Mouse (Mus musculus) CH12.LX (cell line): ENCODE measurements around the gene Ypel4. TPM values are rescaled to one million over a fixed set of nuclear protein-coding genes. Genes with fewer than 3 reads are reported as not detected.
A peak's percentile ranks its signal among the peaks of the same experiment; 100 is the strongest.

ENCODE experiments used
- DNase-seq: peaks from one replicate; pipeline ENCODE4 v3.0.0-alpha.2; 2013; ENCODE audit errors: extremely low read depth
- H3K27ac ChIP-seq: 2 replicates; pipeline ENCODE4 v1.5.1; 2012; ENCODE audit warnings: low read depth, mild to moderate bottlenecking, control low read depth, moderate library complexity; ENCODE audit not compliant: insufficient read depth
- H3K27me3 ChIP-seq: replicated peaks from 2 replicates; pipeline ENCODE3; 2012; ENCODE audit warnings: inconsistent platforms
- H3K36me3 ChIP-seq, 2 experiments: replicated peaks in 1 of 2; 2 replicates each; pipeline versions ENCODE3 to v1.6.1; 2012; ENCODE audit warnings: inconsistent platforms in 1 of 2, low read length in 1 of 2, mild to moderate bottlenecking in 1 of 2, mixed read lengths in 1 of 2, moderate library complexity in 1 of 2; ENCODE audit not compliant: control insufficient read depth in 1 of 2, insufficient read depth in 1 of 2
- H3K4me1 ChIP-seq, 2 experiments: 2 replicates each; pipeline ENCODE4 v1.6.1; 2012; ENCODE audit warnings: inconsistent platforms in 1 of 2, moderate library complexity in 1 of 2; ENCODE audit not compliant: insufficient read depth in 2 of 2, control insufficient read depth in 1 of 2
- H3K4me2 ChIP-seq: 2 replicates; pipeline ENCODE4 v1.6.1; 2012; ENCODE audit warnings: low read depth, mild to moderate bottlenecking, control low read depth; ENCODE audit not compliant: poor library complexity, insufficient read depth, severe bottlenecking
- H3K4me3 ChIP-seq, 3 experiments: fragments of 150-350 bp in 1 of 3; sonication (generic) in 1 of 3; replicated peaks in 1 of 3; 2 replicates each; pipeline versions ENCODE3 to v1.5.1; 2011 to 2012; ENCODE audit warnings: low read depth in 2 of 3, low read length in 2 of 3, mild to moderate bottlenecking in 2 of 3, moderate library complexity in 2 of 3, control low read depth in 1 of 3, improper control_type of control experiment in 1 of 3, inconsistent platforms in 1 of 3, mixed read lengths in 1 of 3; ENCODE audit not compliant: poor library complexity in 1 of 3
- H3K79me2 ChIP-seq: replicated peaks from 2 replicates; pipeline ENCODE4 v1.6.1; 2012; ENCODE audit warnings: mild to moderate bottlenecking, moderate library complexity; ENCODE audit not compliant: control insufficient read depth, poor library complexity, insufficient read depth, severe bottlenecking; ENCODE audit errors: extremely low read depth
- H3K9ac ChIP-seq: 2 replicates; pipeline ENCODE4 v1.6.1; 2012; ENCODE audit warnings: low read depth, mild to moderate bottlenecking, control low read depth, moderate library complexity; ENCODE audit not compliant: insufficient read depth
- H3K9me3 ChIP-seq: replicated peaks from 2 replicates; pipeline ENCODE3; 2012; ENCODE audit warnings: low read length, inconsistent platforms, mixed read lengths
- CHD2 ChIP-seq: IDR thresholded peaks from 2 replicates; pipeline ENCODE4 v1.6.1; 2011; ENCODE audit warnings: low read length, improper control_type of control experiment
- HCFC1 ChIP-seq: IDR thresholded peaks from 2 replicates; pipeline ENCODE4 v1.6.1; 2012; ENCODE audit warnings: low read depth, mild to moderate bottlenecking, inconsistent platforms, low read length, improper control_type of control experiment
- IRF4 ChIP-seq: IDR thresholded peaks from 2 replicates; pipeline ENCODE4 v1.6.1; 2014; ENCODE audit warnings: low read depth, mild to moderate bottlenecking, inconsistent platforms, low read length, improper control_type of control experiment
- JUN ChIP-seq: IDR thresholded peaks from 2 replicates; pipeline ENCODE4 v1.6.1; 2011; ENCODE audit warnings: low read depth, mild to moderate bottlenecking, low read length, improper control_type of control experiment, moderate library complexity; ENCODE audit not compliant: insufficient read depth
- KAT2A ChIP-seq: IDR thresholded peaks from 2 replicates; pipeline ENCODE4 v1.6.1; 2012; ENCODE audit warnings: low read length, improper control_type of control experiment, inconsistent platforms; ENCODE audit not compliant: insufficient replicate concordance
- POLR2A ChIP-seq: IDR thresholded peaks from 2 replicates; pipeline ENCODE4 v1.6.1; 2011; ENCODE audit warnings: low read depth, mild to moderate bottlenecking, improper control_type of control experiment, low read length
- POLR2AphosphoS2 ChIP-seq: IDR thresholded peaks from 2 replicates; pipeline ENCODE4 v1.6.1; 2011; ENCODE audit warnings: low read depth, low read length, improper control_type of control experiment
- RCOR1 ChIP-seq: conservative IDR thresholded peaks from 2 replicates; pipeline ENCODE4 v1.6.1; 2012; ENCODE audit warnings: low read depth, mild to moderate bottlenecking, inconsistent platforms, low read length, improper control_type of control experiment
- TBP ChIP-seq: conservative IDR thresholded peaks from 2 replicates; pipeline ENCODE4 v1.6.1; 2011; ENCODE audit warnings: low read depth, low read length, improper control_type of control experiment
- USF2 ChIP-seq: conservative IDR thresholded peaks from 2 replicates; pipeline ENCODE4 v1.6.1; 2011; ENCODE audit warnings: low read depth, low read length, improper control_type of control experiment
- dilution Hi-C: fragments of 300-500 bp; cut with MboI; formaldehyde crosslinking; loops from 2 replicates; pipeline ENCODE4 v1.14.3; 2020; ENCODE audit warnings: low sequenced_read_pairs; ENCODE audit not compliant: extremely low pct_unique_long_range_greater_than_20kb, extremely low pct_ligation_motif_present
- in situ Hi-C: fragments of 300-500 bp; cut with MboI; formaldehyde crosslinking; loops from 3 replicates; pipeline ENCODE4 v1.14.3; 2019; ENCODE audit warnings: low sequenced_read_pairs, low pct_ligation_motif_present, low pct_unique_long_range_greater_than_20kb, mixed read lengths
- polyA plus RNA-seq: library from polyadenylated mRNA; unstranded; fragments of >175 nt; gene quantifications from 2 replicates; pipeline ENCODE4 v1.2.1, GENCODE M21; 2012; ENCODE audit warnings: low read depth; ENCODE audit not compliant: insufficient read length
- total RNA-seq, 2 experiments: library from RNA; depleted of rRNA; stranded (reverse); fragments of 300-350 nt in 1 of 2; fragments of >200 nt in 1 of 2; gene quantifications; 2 replicates each; pipeline ENCODE4 v1.2.3; 2012 to 2014

Ypel4 gene
- total and polyA plus RNA-seq, 3 experiments: 0.59 TPM; not detected in 2

DNA sequence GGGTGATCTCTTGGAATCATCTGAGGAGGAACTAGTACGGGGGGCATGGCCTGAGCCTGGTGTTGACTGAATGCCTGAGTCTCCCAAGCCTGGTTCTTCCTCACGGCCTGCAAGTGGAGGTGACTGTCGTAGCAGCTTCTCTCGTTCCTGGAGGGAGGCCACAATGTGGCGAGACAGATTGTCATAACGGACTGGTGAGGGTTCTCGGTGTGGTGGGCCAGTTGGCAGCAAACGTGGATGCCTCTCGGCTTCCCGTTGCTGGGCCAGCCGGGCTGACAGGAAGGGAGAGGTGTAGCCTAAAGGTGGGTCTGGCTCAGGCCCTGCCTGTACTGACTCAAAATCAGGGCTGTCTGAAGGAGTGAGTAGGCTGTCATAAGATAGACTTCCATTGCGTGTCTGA, 43.8 kb upstream of the Ypel4 start:
- in situ Hi-C loops (no loop called here), dilution Hi-C loops (no loop called here)
- no peak for DNase-seq
- H3K4me2 ChIP-seq: no peak overlapping the region
- peak; percentile 19; the same call in 1 of the 2 replicates for TF ChIP-seq POLR2A
- no peak for TF ChIP-seq POLR2AphosphoS2
- H3K4me1 ChIP-seq: peaks cover 0 to 4% of the 10 kb centered on the region in 2 experiments; a peak in 1 of 4 replicates
- H3K36me3 ChIP-seq: peaks cover 67 to 93% of the 10 kb centered on the region in 2 experiments
- H3K27ac ChIP-seq: no peak overlapping the region
- H3K9me3 ChIP-seq: no peaks in the 10 kb centered on the region
- no peaks in the 10 kb centered on the region for H3K27me3 ChIP-seq
- 0 out of 2 replicates have a peak, but pooled peaks cover 2% of the 10 kb centered on the region for H3K79me2 ChIP-seq
- no peak overlapping the region for H3K4me3 ChIP-seq
- H3K9ac ChIP-seq: no peak overlapping the region

DNA sequence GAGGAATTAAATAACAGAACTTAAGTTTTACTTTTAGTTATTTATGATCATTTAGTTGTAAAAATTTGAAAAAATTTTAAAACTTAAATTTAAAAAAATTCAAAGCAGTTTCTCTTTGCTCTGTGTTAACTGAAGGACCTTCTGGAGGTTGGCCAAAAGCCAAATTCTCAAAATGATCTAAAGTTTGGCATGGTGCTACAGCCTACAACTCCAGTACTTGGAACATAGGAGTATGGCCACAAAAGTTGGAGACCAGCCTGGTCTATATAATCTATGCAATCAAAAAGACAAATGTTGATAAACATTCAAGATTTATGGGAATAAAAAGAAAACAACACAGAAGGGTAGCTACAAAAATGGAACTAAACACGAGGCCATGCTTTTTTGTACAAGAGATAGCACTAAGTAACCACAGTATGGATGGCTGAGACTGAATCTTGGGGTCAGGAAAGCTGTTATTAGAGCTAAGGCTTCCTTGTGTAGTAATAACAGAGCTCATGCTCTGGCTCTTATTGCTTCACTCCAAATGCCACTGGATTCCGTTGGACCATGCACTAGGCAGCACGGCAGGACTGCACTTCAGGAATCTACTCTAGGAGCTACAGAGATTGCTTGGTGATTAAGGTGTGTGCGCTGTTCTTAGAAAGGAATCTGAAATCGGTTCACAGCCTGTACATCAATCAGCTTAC, 38.7 kb upstream of the Ypel4 start:
- H3K36me3 ChIP-seq: peaks cover 43 to 81% of the 10 kb centered on the region in 2 experiments
- H3K4me3 ChIP-seq: no peak overlapping the region
- in situ Hi-C loops (no loop called here), dilution Hi-C loops (no loop called here)
- H3K27me3 ChIP-seq: no peaks in the 10 kb centered on the region
- H3K4me1 ChIP-seq: no peaks in the 10 kb centered on the region
- DNase-seq: no peak
- no peak overlapping the region for H3K4me2 ChIP-seq
- no peaks in the 10 kb centered on the region for H3K9me3 ChIP-seq
- H3K27ac ChIP-seq: no peak overlapping the region
- TF ChIP-seq POLR2AphosphoS2: no peak
- no peak for TF ChIP-seq JUN
- TF ChIP-seq TBP: no peak
- no peak for TF ChIP-seq IRF4
- no peak for TF ChIP-seq KAT2A
- no peak for TF ChIP-seq HCFC1
- TF ChIP-seq, all 38 proteins: peak for 0
- H3K79me2 ChIP-seq: no peaks in the 10 kb centered on the region
- H3K9ac ChIP-seq: no peak overlapping the region

DNA sequence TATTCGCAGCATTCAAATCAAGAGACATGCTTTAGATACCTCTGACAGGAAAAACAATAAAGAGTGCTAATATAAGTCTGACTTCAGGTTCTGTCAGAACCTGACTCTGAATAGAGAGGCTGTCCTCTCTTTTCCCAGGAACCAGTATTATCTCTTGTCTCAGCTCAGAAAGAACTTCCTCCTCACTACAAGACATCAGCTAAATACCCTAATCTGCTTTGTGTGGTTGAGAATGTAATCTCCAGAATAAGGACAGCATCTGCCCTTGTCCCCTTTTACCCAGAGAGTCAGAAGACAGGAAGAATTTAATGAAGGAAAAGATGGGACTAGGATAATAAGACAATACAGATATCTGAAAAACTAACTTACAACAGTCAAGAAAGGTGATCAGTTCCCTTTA, 30.4 kb upstream of the Ypel4 start:
- Histone ChIP-seq H3K27me3 (no peaks in the 10 kb centered on the region), H3K27ac (no peak overlapping the region), H3K9ac (no peak overlapping the region), H3K36me3 (peaks cover 22 to 76% of the 10 kb centered on the region in 2 experiments), H3K9me3 (no peaks in the 10 kb centered on the region)
- dilution Hi-C loops: no loop called here
- no peak for TF ChIP-seq RCOR1
- no peak for TF ChIP-seq CHD2
- TF ChIP-seq USF2: no peak
- TF ChIP-seq IRF4: no peak
- TF ChIP-seq, all 38 proteins: peak for 0
- H3K4me1 ChIP-seq: peaks cover 0 to 17% of the 10 kb centered on the region in 2 experiments; a peak in 3 of 4 replicates
- H3K79me2 ChIP-seq: peaks cover 18% of the 10 kb centered on the region
- no peak overlapping the region for H3K4me2 ChIP-seq
- no peak for DNase-seq
- no peak overlapping the region for H3K4me3 ChIP-seq
- in situ Hi-C loops: no loop called here
